8 mouse cellular contexts compared by ENCODE assay signal in genomic region chr11:116198639-116199531, GRCm38 (mm10). TPM values are rescaled to one million over a fixed set of nuclear protein-coding genes. Genes with fewer than 3 reads are reported as not detected.
A peak's percentile ranks its signal among the peaks of the same experiment; 100 is the strongest.
DNase-seq lines count a peak whose midpoint lies in the region; ATAC-seq and TF ChIP-seq lines count a peak whose summit lies in the region.

Gene Ten1 (plus strand): TSS chr11:116198855.
Gene Acox1 (minus strand): TSS chr11:116199045.

- TF ChIP-seq POLR2A in bone marrow macrophage, adult 2 months (IDR thresholded peaks at IDR 0.05; ENCODE audit: borderline replicate concordance, low read depth, low read length), result peak; percentile 82; the same call in 1 of the 2 replicates
- TF ChIP-seq POLR2A in embryonic fibroblast, embryonic 13.5 days (IDR thresholded peaks at IDR 0.05; ENCODE audit: low read depth, low read length), result peak; percentile 91

- H3K9ac ChIP-seq in kidney, embryonic 14.5 days (ENCODE audit: low read depth, low read length), result peak within 1 kb of the TSS; percentile 77
- H3K9ac ChIP-seq in limb, embryonic 15.5 days, result peak within 1 kb of the TSS; percentile 88

- peak; percentile 97 for DNase-seq in A20 (ENCODE audit: low read depth, low spot score)
- peak; percentile 98 to 100 for DNase-seq in heart, adult 9 months (ENCODE audit: low spot score in 2 of 2)
- DNase-seq in monocyte, adult 2 months (ENCODE audit: low read depth in 1 of 2, low spot score in 2 of 2), result peak; percentile 71 to 86
- peak; percentile 90 to 94 for DNase-seq in spleen, postnatal 36 days (ENCODE audit: low spot score in 2 of 2)

- peak within 1 kb of the TSS; percentile 99 for H3K27ac ChIP-seq in bone marrow macrophage, adult 2 months (ENCODE audit: insufficient read depth, low read depth, low read length)
- H3K27ac ChIP-seq in embryonic fibroblast, embryonic 13.5 days (ENCODE audit: insufficient read depth, low read length), result peak within 1 kb of the TSS; percentile 85
- H3K27ac ChIP-seq in kidney, embryonic 14.5 days (ENCODE audit: low read depth, low read length), result peak within 1 kb of the TSS; percentile 86
- H3K27ac ChIP-seq in limb, embryonic 15.5 days, result peak within 1 kb of the TSS; percentile 95

- peaks cover 11% of the 10 kb centered on the region; the same call in 1 of the 2 replicates for H3K36me3 ChIP-seq in kidney, embryonic 14.5 days (ENCODE audit: control insufficient read depth, insufficient read depth, low read length)
- peaks cover 22% of the 10 kb centered on the region for H3K36me3 ChIP-seq in limb, embryonic 15.5 days

- WGBS in kidney, embryonic 14.5 days, result under 1% methylated on average over 62 of the region's 62 CpGs
- WGBS in limb, embryonic 15.5 days, result under 1% methylated on average over 62 of the region's 62 CpGs

- peak within 1 kb of the TSS; percentile 78 for H3K4me2 ChIP-seq in kidney, embryonic 14.5 days (replicated peaks; ENCODE audit: low read depth, low read length)
- H3K4me2 ChIP-seq in limb, embryonic 15.5 days, result peak within 1 kb of the TSS; percentile 55

- H3K27me3 ChIP-seq in kidney, embryonic 14.5 days (ENCODE audit: control insufficient read depth, insufficient read depth, low read length), result no peaks in the 10 kb centered on the region
- H3K27me3 ChIP-seq in limb, embryonic 15.5 days, result no peaks in the 10 kb centered on the region

- TF ChIP-seq CTCF in bone marrow macrophage, adult 2 months (IDR thresholded peaks at IDR 0.05; ENCODE audit: low read depth, low read length), result no peak
- TF ChIP-seq CTCF in embryonic fibroblast, embryonic 13.5 days (IDR thresholded peaks at IDR 0.05; ENCODE audit: borderline replicate concordance, insufficient read depth, low read length), result no peak

- H3K4me3 ChIP-seq in bone marrow macrophage, adult 2 months (ENCODE audit: insufficient read depth, low read length), result peak within 1 kb of the TSS; percentile 70
- peak within 1 kb of the TSS; percentile 81 for H3K4me3 ChIP-seq in embryonic fibroblast, embryonic 13.5 days (ENCODE audit: insufficient read depth, low read length)
- H3K4me3 ChIP-seq in kidney, embryonic 14.5 days (ENCODE audit: low read length), result peak within 1 kb of the TSS; percentile 50
- peak within 1 kb of the TSS; percentile 82 for H3K4me3 ChIP-seq in limb, embryonic 15.5 days

- ATAC-seq in kidney, embryonic 14.5 days (ENCODE audit: low FRiP score, low TSS enrichment), result peak; percentile 98
- ATAC-seq in limb, embryonic 15.5 days (ENCODE audit: insufficient number of reproducible peaks, low FRiP score, low TSS enrichment, low read depth), result peak; percentile 97

- peaks cover 23% of the 10 kb centered on the region for H3K4me1 ChIP-seq in bone marrow macrophage, adult 2 months (ENCODE audit: control insufficient read depth, insufficient read depth, low read length)
- H3K4me1 ChIP-seq in embryonic fibroblast, embryonic 13.5 days (ENCODE audit: control insufficient read depth, insufficient read depth, low read length), result no peaks in the 10 kb centered on the region; the same call in none of the 2 replicates
- H3K4me1 ChIP-seq in kidney, embryonic 14.5 days (ENCODE audit: control insufficient read depth, insufficient read depth, low read length), result peaks cover 11% of the 10 kb centered on the region; the same call in 1 of the 2 replicates
- H3K4me1 ChIP-seq in limb, embryonic 15.5 days, result peaks cover 14% of the 10 kb centered on the region

- no peaks in the 10 kb centered on the region for H3K9me3 ChIP-seq in kidney, embryonic 14.5 days (ENCODE audit: control insufficient read depth, low read length)
- no peaks in the 10 kb centered on the region for H3K9me3 ChIP-seq in limb, embryonic 15.5 days

RNA-seq across cellular contexts. Expression of gene Ten1, which starts in this region (rescaled TPM):
- 70.4 TPM in 2 replicates for polyA plus RNA-seq in bone marrow macrophage, adult 2 months (2012; ENCODE audit: insufficient read depth, insufficient read length, missing spikeins)
- 9.8 and 16.3 TPM in 2 replicates for polyA plus RNA-seq in embryonic fibroblast, embryonic 13.5 days (2011; ENCODE audit: insufficient read length, low read depth, missing spikeins)
- polyA plus RNA-seq in kidney, embryonic 14.5 days (2014; fragmentation: Nextera tagmentation; extraction: Ambion mirVana), result 74.1 and 76.3 TPM in 2 replicates
- 80.8 and 86.6 TPM in 2 replicates for polyA plus RNA-seq in limb, embryonic 15.5 days (2015; fragmentation: Nextera tagmentation; extraction: Ambion mirVana)

RNA-seq across cellular contexts. Expression of gene Acox1, which starts in this region (rescaled TPM):
- 47.0 and 47.6 TPM in 2 replicates for polyA plus RNA-seq in bone marrow macrophage, adult 2 months (2012; ENCODE audit: insufficient read depth, insufficient read length, missing spikeins)
- 51.3 and 54.3 TPM in 2 replicates for polyA plus RNA-seq in embryonic fibroblast, embryonic 13.5 days (2011; ENCODE audit: insufficient read length, low read depth, missing spikeins)
- polyA plus RNA-seq in kidney, embryonic 14.5 days (2014; fragmentation: Nextera tagmentation; extraction: Ambion mirVana), result 16.3 and 27.4 TPM in 2 replicates
- polyA plus RNA-seq in limb, embryonic 15.5 days (2015; fragmentation: Nextera tagmentation; extraction: Ambion mirVana), result 31.3 and 32.0 TPM in 2 replicates

Comparison
In these comparisons a context has a peak if more than half of its experiments do, and no peak if none do; other contexts are left out.
1. Peak in every context shown above with its lines: DNase-seq, ATAC-seq, H3K4me3 ChIP-seq and H3K27ac ChIP-seq.